Mouse (Mus musculus) bone marrow macrophage, adult 2 months (primary cell): ENCODE measurements around the gene Nol3. TPM values are rescaled to one million over a fixed set of nuclear protein-coding genes. Genes with fewer than 3 reads are reported as not detected.
A peak's percentile ranks its signal among the peaks of the same experiment; 100 is the strongest.

Experiments used
- H3K27ac ChIP-seq: 2 replicates; pipeline ENCODE4 v1.5.1; 2012; ENCODE audit warnings: low read depth, low read length; ENCODE audit not compliant: insufficient read depth
- H3K4me1 ChIP-seq: 2 replicates; pipeline ENCODE4 v1.6.1; 2012; ENCODE audit warnings: low read length; ENCODE audit not compliant: control insufficient read depth, insufficient read depth
- H3K4me3 ChIP-seq: 2 replicates; pipeline ENCODE4 v1.5.1; 2012; ENCODE audit warnings: mild to moderate bottlenecking, low read length, moderate library complexity; ENCODE audit not compliant: insufficient read depth
- CTCF ChIP-seq: IDR thresholded peaks from 2 replicates; pipeline ENCODE4 v1.5.1; 2012; ENCODE audit warnings: low read depth, mild to moderate bottlenecking, low read length, moderate library complexity
- POLR2A ChIP-seq: IDR thresholded peaks from 2 replicates; pipeline ENCODE4 v1.6.1; 2012; ENCODE audit warnings: mild to moderate bottlenecking, low read depth, low read length, borderline replicate concordance
- polyA plus RNA-seq: library from polyadenylated mRNA; stranded (reverse); fragments of >200 nt; gene quantifications from 2 replicates; pipeline ENCODE4 v1.2.4, GENCODE M21; 2012; ENCODE audit not compliant: missing spikeins, insufficient read depth, insufficient read length

The Nol3 gene
- polyA plus RNA-seq, 1 experiment = 0.23 TPM

- H3K4me3 ChIP-seq = no peak overlapping the region
- TF ChIP-seq POLR2A (no peak), CTCF (no peak)
- H3K4me1 ChIP-seq = no peaks in the 10 kb centered on the region
- no peak overlapping the region for H3K27ac ChIP-seq
These were observed 22.2 kb upstream of the Nol3 start for GRCm38 (mm10) chr8:105253766-105254151.

DNA sequence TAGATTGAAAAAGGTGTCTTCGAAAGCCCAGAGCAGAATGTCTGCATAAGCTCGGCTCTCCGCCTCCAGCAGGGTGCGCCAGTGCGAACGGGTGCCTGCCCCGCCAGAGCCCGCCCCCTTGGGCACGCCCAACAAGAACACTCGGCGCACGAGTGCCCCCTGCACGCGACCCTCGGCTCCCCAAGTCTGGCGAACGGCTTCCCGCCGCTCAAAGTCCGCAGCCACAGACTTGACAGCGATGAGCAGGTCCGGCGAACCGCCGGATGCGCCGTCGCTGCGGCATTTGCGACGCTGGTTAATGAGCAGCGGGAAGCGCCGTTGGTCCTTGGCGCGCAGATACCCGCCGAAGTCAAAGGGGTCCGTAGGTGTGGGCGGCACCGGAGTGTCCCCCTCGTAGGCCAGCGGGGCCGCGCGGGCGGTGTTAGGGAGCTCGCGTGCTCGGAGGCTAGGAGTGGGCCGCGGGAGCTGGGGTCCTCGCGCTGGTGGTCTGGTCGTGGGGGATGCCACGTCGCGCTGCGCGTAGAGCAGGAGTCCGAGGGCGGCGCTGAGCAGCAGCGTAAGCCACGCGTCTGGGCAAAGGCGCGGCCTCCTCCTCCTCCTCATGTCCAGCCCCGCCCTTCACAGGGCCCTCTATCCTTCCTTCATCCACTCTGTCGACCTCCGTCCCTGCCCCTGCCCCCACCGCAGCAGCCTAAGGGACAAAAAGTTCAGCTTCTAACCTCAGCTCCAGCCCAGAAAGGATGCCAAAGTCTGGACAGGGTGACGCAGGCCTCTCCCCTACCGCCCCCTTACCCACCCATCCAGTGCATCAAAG is 21.6 kb upstream of the Nol3 start:
- TF ChIP-seq CTCF (peak; percentile 80), POLR2A (no peak)
- H3K4me1 ChIP-seq = peaks cover under 1% of the 10 kb centered on the region
- H3K4me3 ChIP-seq = peak overlapping the region; percentile 67
- H3K27ac ChIP-seq = no peak overlapping the region

DNA sequence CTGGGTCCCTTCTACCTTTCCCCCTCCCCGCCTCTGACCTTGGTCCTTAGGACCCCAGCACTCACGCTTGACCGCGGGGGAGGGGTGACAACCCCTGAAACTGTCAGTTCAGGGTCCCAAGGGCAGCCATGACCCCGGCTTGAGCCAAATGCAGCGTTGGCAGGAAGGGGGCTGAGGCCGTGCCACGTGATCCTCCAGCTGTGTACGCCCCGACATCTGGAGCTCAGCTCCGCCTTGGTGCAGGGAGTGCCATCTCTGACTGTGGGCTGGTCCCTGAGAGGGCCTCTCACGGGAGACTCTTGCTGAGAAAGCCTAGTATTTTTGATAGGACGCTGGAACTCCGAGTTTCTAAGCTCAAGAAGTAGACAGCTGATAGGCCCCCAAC is 21.0 kb upstream of the Nol3 start, which contains the start of gene B3gnt9:
Gene B3gnt9 (minus strand): TSS at position 188 of the 385 bp plus-strand sequence.
- H3K4me1 ChIP-seq = peaks cover 3% of the 10 kb centered on the region
- H3K27ac ChIP-seq = no peak within 1 kb of the TSS
- TF ChIP-seq POLR2A (no peak), CTCF (no peak)

DNA sequence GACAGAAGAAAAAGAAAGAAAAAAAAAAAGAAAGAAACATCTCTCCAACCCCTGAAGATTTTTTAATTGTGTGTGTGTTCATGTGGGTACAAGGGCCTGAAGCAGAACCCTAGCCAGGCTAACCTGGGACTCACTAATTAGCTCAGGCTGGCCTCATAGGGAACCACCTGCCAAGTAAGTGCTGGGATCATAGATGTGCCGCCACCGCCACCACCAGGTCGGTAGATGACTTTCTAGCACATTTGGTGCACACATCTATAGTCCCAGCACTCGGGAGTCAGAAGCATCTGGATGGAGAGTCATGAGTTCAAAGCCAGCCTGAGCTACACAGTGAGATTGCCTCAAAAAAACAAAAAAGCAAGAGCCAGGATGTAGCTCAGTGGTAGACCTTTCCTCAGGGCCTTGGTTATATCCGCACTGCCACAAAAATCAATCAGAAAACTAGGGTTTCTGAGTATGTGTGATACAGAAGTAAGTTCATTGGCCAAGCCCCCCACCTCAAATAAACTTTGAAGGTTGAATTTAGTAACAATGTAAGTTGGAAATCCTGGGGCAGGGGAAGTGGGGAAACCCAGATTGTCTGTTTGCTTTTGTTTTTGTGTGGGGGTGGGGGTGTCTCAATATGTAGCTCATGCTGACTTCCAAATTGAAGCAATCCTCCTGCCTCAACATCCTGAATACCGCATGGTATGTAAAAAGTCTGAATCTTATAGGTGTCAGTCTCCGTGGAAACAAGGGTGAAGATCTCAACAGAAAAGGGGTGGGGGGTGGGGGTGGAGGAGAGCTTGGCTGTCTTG is 18.4 kb upstream of the Nol3 start:
- Histone ChIP-seq H3K4me1 (peaks cover 20% of the 10 kb centered on the region), H3K27ac (no peak overlapping the region), H3K4me3 (no peak overlapping the region)
- TF ChIP-seq CTCF = no peak
- no peak for TF ChIP-seq POLR2A

More for the DNA sequence above, 21.0 kb upstream of the Nol3 start, which contains the start of gene B3gnt9:
- H3K4me3 ChIP-seq = peak within 1 kb of the TSS; percentile 67

DNA sequence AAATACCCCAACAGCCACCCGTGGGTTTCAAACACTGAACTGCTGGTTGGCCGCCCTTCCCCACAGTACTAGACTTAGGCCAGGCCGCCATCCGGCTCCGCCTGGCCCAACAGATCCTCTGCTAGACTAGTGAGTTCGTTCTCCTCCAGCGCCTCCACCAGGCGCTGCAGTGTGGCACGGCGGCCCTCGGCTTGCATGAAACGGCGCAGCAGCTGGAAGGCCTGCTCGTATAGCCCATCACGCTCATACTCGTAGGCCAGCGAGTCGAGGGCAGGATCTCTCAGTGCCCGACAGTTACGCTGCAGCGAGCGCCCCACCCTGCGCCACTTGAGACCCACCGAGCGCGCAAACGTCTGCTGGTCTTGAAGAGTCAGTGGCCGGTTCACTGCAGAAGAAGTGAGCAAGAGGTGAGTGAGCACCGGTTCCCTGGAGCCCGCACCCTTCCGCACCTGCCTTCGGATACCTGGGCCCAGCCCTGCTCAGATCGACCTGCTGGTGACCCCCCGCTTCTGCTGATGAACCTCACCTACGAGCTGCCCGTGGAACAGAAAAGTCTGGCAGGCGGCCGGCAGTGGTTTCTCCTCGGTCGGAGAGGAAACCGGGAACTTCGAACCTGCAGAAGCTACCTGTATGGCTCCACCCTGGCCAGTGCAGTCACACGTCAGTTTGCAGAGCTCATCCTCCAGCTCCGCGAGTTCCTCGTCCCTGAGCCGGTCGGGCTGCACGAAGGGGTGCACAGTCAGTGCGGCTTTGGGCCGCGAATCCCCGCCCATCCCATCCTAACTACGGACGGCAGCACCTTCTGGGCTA is 16.8 kb upstream of the Nol3 start:
- Histone ChIP-seq H3K4me3 (peak overlapping the region; percentile 55), H3K4me1 (peaks cover 26% of the 10 kb centered on the region), H3K27ac (no peak overlapping the region)
- no peak for TF ChIP-seq POLR2A
- no peak for TF ChIP-seq CTCF

- Histone ChIP-seq H3K4me1 (peaks cover 26% of the 10 kb centered on the region), H3K4me3 (peak overlapping the region; percentile 55), H3K27ac (no peak overlapping the region)
- TF ChIP-seq POLR2A (no peak), CTCF (peak; percentile 95)
These were observed 16.1 kb upstream of the Nol3 start for GRCm38 (mm10) chr8:105259721-105260320.

DNA sequence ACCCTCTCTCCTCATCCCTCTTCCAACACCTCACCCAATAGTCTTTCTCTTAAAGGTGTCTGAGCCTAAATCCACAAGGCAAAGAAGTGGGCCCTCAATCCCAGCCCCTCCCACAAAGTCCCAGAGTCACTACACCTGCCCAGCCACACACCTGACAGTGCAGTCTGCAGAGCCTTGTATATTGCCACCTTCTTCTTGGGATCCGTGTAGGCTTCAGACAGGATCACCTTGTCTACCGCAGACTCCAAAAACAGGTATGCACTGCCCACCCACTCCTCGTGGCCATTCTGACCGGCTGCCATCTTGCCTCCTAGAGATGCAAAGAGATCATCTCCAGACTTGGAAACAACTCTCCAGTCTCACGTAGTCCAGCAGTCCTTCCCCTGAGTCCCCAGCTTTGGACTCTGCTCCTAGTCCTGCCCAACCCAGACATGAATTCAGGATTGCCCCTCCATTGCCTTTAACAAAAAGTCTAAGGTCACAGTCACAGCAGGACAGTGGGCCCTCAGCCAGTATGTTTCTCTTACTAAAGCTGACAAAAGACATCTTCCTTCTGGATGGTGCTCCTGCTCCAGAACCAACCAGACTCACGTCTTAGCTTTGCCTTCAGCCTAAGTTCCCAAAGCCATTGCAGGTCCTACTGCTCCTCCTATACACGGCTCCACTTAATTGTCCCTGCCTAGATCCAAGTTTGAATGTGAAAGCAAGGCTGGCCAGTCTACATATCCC is 15.4 kb upstream of the Nol3 start:
- H3K4me1 ChIP-seq = peaks cover 28% of the 10 kb centered on the region
- no peak overlapping the region for H3K4me3 ChIP-seq
- TF ChIP-seq CTCF = no peak
- no peak for TF ChIP-seq POLR2A
- H3K27ac ChIP-seq = no peak overlapping the region

GRCm38 (mm10) chr8:105261326-105261980 is 14.5 kb upstream of the Nol3 start:
- Histone ChIP-seq H3K4me1 (peaks cover 29% of the 10 kb centered on the region), H3K27ac (no peak overlapping the region), H3K4me3 (no peak overlapping the region)
- no peak for TF ChIP-seq CTCF
- TF ChIP-seq POLR2A = no peak
